Mouse (Mus musculus) spleen, adult 2 months (tissue): Measurements from ENCODE around the gene Kctd21.

Source experiments
- CTCF ChIP-seq: fragments of 200-500 bp; IDR thresholded peaks from 2 replicates; pipeline ENCODE4 v1.5.1; 2011; ENCODE audit warnings: mild to moderate bottlenecking, inconsistent platforms; ENCODE audit not compliant: insufficient read depth, insufficient read length, insufficient replicate concordance; ENCODE audit errors: extremely low read depth
- POLR2A ChIP-seq: fragments of 200-500 bp; IDR thresholded peaks from 2 replicates; pipeline ENCODE4 v1.6.1; 2011; ENCODE audit warnings: low read depth, low read length, inconsistent platforms

- TF ChIP-seq POLR2A (no peak), CTCF (peak; percentile 42; the same call in 1 of the 2 replicates)
Measured at GRCm38 (mm10) chr7:97297466-97297865, 34.7 kb upstream of the Kctd21 start.
